Mouse (Mus musculus) ES-Bruce4 (cell line): ENCODE data around the gene Pla2g10.
"Not testable (repeated sequence)": the region's sequence is repeated elsewhere in the genome, so short reads cannot be mapped to it uniquely, and the experiment has no call there.

Source experiments
- CTCF ChIP-seq: IDR thresholded peaks from one replicate; pipeline ENCODE4 v1.8.1; 2011; ENCODE audit warnings: low read depth, low read length
- POLR2A ChIP-seq: IDR thresholded peaks from one replicate; pipeline ENCODE4 v1.8.1; 2011; ENCODE audit warnings: low read length; ENCODE audit not compliant: insufficient read depth

GRCm38 (mm10) chr16:13772051-13772450, 41.3 kb upstream of the Pla2g10 start:
- TF ChIP-seq CTCF, POLR2A: not testable (repeated sequence)
